Mouse (Mus musculus): ENCODE data around the gene Cadm1. TPM values are rescaled to one million over a fixed set of nuclear protein-coding genes. Genes with fewer than 3 reads are reported as not detected.

Gene Cadm1
- polyA plus RNA-seq, 1 experiment, result 1.4 TPM

GRCm38 (mm10) chr9:47730247-47730646 lies 200.3 kb downstream of the Cadm1 start:
- Histone ChIP-seq H3K27me3 (ENCODE audit: control insufficient read depth, insufficient read depth, low read length) (no peaks in the 10 kb centered on the region), H3K4me1 (ENCODE audit: control insufficient read depth, insufficient read depth, insufficient read length, low read length) (no peaks in the 10 kb centered on the region), H3K27ac (ENCODE audit: insufficient read depth, low read depth, low read length) (no peak overlapping the region), H3K36me3 (ENCODE audit: control insufficient read depth, insufficient read depth, low read length) (no peaks in the 10 kb centered on the region), H3K4me3 (ENCODE audit: low read depth, low read length) (no peak overlapping the region)
- 85% methylated on average over 6 of the region's 6 CpGs for WGBS
- no peak for TF ChIP-seq CTCF (IDR thresholded peaks at IDR 0.05; ENCODE audit: extremely low read depth, insufficient read length, insufficient replicate concordance, low read depth, low read length)
- TF ChIP-seq POLR2A (IDR thresholded peaks at IDR 0.05; ENCODE audit: low read depth, low read length), result no peak

- Histone ChIP-seq H3K4me3 (ENCODE audit: low read depth, low read length) (no peak overlapping the region), H3K27me3 (ENCODE audit: control insufficient read depth, insufficient read depth, low read length) (no peaks in the 10 kb centered on the region), H3K4me1 (ENCODE audit: control insufficient read depth, insufficient read depth, insufficient read length, low read length) (no peaks in the 10 kb centered on the region), H3K27ac (ENCODE audit: insufficient read depth, low read depth, low read length) (no peak overlapping the region), H3K36me3 (ENCODE audit: control insufficient read depth, insufficient read depth, low read length) (no peaks in the 10 kb centered on the region)
- TF ChIP-seq CTCF (IDR thresholded peaks at IDR 0.05; ENCODE audit: extremely low read depth, insufficient read length, insufficient replicate concordance, low read depth, low read length), result no peak
- no peak for TF ChIP-seq POLR2A (IDR thresholded peaks at IDR 0.05; ENCODE audit: low read depth, low read length)
- 76% methylated on average over 13 of the region's 13 CpGs for WGBS
Measured at GRCm38 (mm10) chr9:47733780-47734451, 203.9 kb downstream of the Cadm1 start.

GRCm38 (mm10) chr9:47734905-47735304 lies 204.9 kb downstream of the Cadm1 start:
- Histone ChIP-seq H3K27me3 (ENCODE audit: control insufficient read depth, insufficient read depth, low read length) (no peaks in the 10 kb centered on the region), H3K4me3 (ENCODE audit: low read depth, low read length) (no peak overlapping the region), H3K4me1 (ENCODE audit: control insufficient read depth, insufficient read depth, insufficient read length, low read length) (no peaks in the 10 kb centered on the region), H3K36me3 (ENCODE audit: control insufficient read depth, insufficient read depth, low read length) (no peaks in the 10 kb centered on the region), H3K27ac (ENCODE audit: insufficient read depth, low read depth, low read length) (no peak overlapping the region)
- no peak for TF ChIP-seq POLR2A (IDR thresholded peaks at IDR 0.05; ENCODE audit: low read depth, low read length)
- no peak for TF ChIP-seq CTCF (IDR thresholded peaks at IDR 0.05; ENCODE audit: extremely low read depth, insufficient read length, insufficient replicate concordance, low read depth, low read length)
- WGBS, result 87% methylated on average over 5 of the region's 5 CpGs

- TF ChIP-seq POLR2A (IDR thresholded peaks at IDR 0.05; ENCODE audit: low read depth, low read length) (no peak), CTCF (IDR thresholded peaks at IDR 0.05; ENCODE audit: extremely low read depth, insufficient read length, insufficient replicate concordance, low read depth, low read length) (no peak)
- WGBS, result 76% methylated on average over 4 of the region's 4 CpGs
- Histone ChIP-seq H3K4me1 (ENCODE audit: control insufficient read depth, insufficient read depth, insufficient read length, low read length) (no peaks in the 10 kb centered on the region), H3K27me3 (ENCODE audit: control insufficient read depth, insufficient read depth, low read length) (no peaks in the 10 kb centered on the region), H3K36me3 (ENCODE audit: control insufficient read depth, insufficient read depth, low read length) (no peaks in the 10 kb centered on the region), H3K27ac (ENCODE audit: insufficient read depth, low read depth, low read length) (no peak overlapping the region), H3K4me3 (ENCODE audit: low read depth, low read length) (no peak overlapping the region)
Measured at GRCm38 (mm10) chr9:47738799-47739198, 208.8 kb downstream of the Cadm1 start.

- Histone ChIP-seq H3K4me3 (ENCODE audit: low read depth, low read length) (no peak overlapping the region), H3K36me3 (ENCODE audit: control insufficient read depth, insufficient read depth, low read length) (no peaks in the 10 kb centered on the region), H3K27me3 (ENCODE audit: control insufficient read depth, insufficient read depth, low read length) (no peaks in the 10 kb centered on the region), H3K4me1 (ENCODE audit: control insufficient read depth, insufficient read depth, insufficient read length, low read length) (no peaks in the 10 kb centered on the region), H3K27ac (ENCODE audit: insufficient read depth, low read depth, low read length) (no peak overlapping the region)
- WGBS, result 41% methylated on average over 7 of the region's 7 CpGs
- TF ChIP-seq POLR2A (IDR thresholded peaks at IDR 0.05; ENCODE audit: low read depth, low read length), result no peak
- no peak for TF ChIP-seq CTCF (IDR thresholded peaks at IDR 0.05; ENCODE audit: extremely low read depth, insufficient read length, insufficient replicate concordance, low read depth, low read length)
Measured at GRCm38 (mm10) chr9:47739276-47739675, 209.3 kb downstream of the Cadm1 start.

- TF ChIP-seq CTCF (IDR thresholded peaks at IDR 0.05; ENCODE audit: extremely low read depth, insufficient read length, insufficient replicate concordance, low read depth, low read length) (no peak), POLR2A (IDR thresholded peaks at IDR 0.05; ENCODE audit: low read depth, low read length) (no peak)
- Histone ChIP-seq H3K4me1 (ENCODE audit: control insufficient read depth, insufficient read depth, insufficient read length, low read length) (no peaks in the 10 kb centered on the region), H3K27ac (ENCODE audit: insufficient read depth, low read depth, low read length) (no peak overlapping the region), H3K27me3 (ENCODE audit: control insufficient read depth, insufficient read depth, low read length) (no peaks in the 10 kb centered on the region), H3K4me3 (ENCODE audit: low read depth, low read length) (no peak overlapping the region), H3K36me3 (ENCODE audit: control insufficient read depth, insufficient read depth, low read length) (no peaks in the 10 kb centered on the region)
- 82% methylated on average over 3 of the region's 3 CpGs for WGBS
Measured at GRCm38 (mm10) chr9:47741751-47742150, 211.8 kb downstream of the Cadm1 start.

- no peaks in the 10 kb centered on the region for H3K4me1 ChIP-seq (ENCODE audit: control insufficient read depth, insufficient read depth, insufficient read length, low read length)
- 77% methylated on average over 3 of the region's 3 CpGs for WGBS
- H3K27ac ChIP-seq (ENCODE audit: insufficient read depth, low read depth, low read length), result no peak overlapping the region
- H3K27me3 ChIP-seq (ENCODE audit: control insufficient read depth, insufficient read depth, low read length), result no peaks in the 10 kb centered on the region
- no peak overlapping the region for H3K4me3 ChIP-seq (ENCODE audit: low read depth, low read length)
- no peaks in the 10 kb centered on the region for H3K36me3 ChIP-seq (ENCODE audit: control insufficient read depth, insufficient read depth, low read length)
- no peak for TF ChIP-seq POLR2A (IDR thresholded peaks at IDR 0.05; ENCODE audit: low read depth, low read length)
- TF ChIP-seq CTCF (IDR thresholded peaks at IDR 0.05; ENCODE audit: extremely low read depth, insufficient read length, insufficient replicate concordance, low read depth, low read length), result no peak
Measured at GRCm38 (mm10) chr9:47744916-47745315, 214.9 kb downstream of the Cadm1 start.
